Mouse (Mus musculus): ENCODE results near the gene Aip. TPM values are rescaled to one million over a fixed set of nuclear protein-coding genes. Genes with fewer than 3 reads are reported as not detected.
A peak's percentile ranks its signal among the peaks of the same experiment; 100 is the strongest.

Gene Aip
- polyA plus RNA-seq, 1 experiment from 2014 or later, result 37.7 TPM

GRCm38 (mm10) chr19:4119716-4120487, 5.8 kb downstream of the Aip start:
- no peak for DNase-seq
- ATAC-seq (ENCODE audit: low read depth), result no peak
- Histone ChIP-seq H3K4me2 (peak overlapping the region; percentile 73), H3K27ac (no peak overlapping the region), H3K27me3 (no peaks in the 10 kb centered on the region), H3K9ac (no peak overlapping the region), H3K4me1 (replicated peaks) (peaks cover 56% of the 10 kb centered on the region), H3K36me3 (peaks cover 35% of the 10 kb centered on the region), H3K4me3 (replicated peaks) (no peak overlapping the region), H3K9me3 (replicated peaks) (no peaks in the 10 kb centered on the region)
- 59% methylated on average over 6 of the region's 6 CpGs for WGBS (ENCODE audit: insufficient replicate concordance)

- WGBS (ENCODE audit: insufficient replicate concordance), result 82% methylated on average over 2 of the region's 2 CpGs
- no peak for DNase-seq
- Histone ChIP-seq H3K4me2 (no peak overlapping the region), H3K9me3 (replicated peaks) (no peaks in the 10 kb centered on the region), H3K4me3 (replicated peaks) (no peak overlapping the region), H3K27me3 (no peaks in the 10 kb centered on the region), H3K27ac (no peak overlapping the region), H3K4me1 (replicated peaks) (peaks cover 56% of the 10 kb centered on the region), H3K36me3 (peaks cover 46% of the 10 kb centered on the region), H3K9ac (no peak overlapping the region)
- ATAC-seq (ENCODE audit: low read depth), result no peak
These were observed 7.3 kb downstream of the Aip start for GRCm38 (mm10) chr19:4118350-4118749.

- Histone ChIP-seq H3K4me2 (no peak overlapping the region), H3K27ac (no peak overlapping the region), H3K9me3 (replicated peaks) (no peaks in the 10 kb centered on the region), H3K9ac (no peak overlapping the region), H3K27me3 (no peaks in the 10 kb centered on the region), H3K4me3 (replicated peaks) (no peak overlapping the region), H3K4me1 (replicated peaks) (peaks cover 56% of the 10 kb centered on the region), H3K36me3 (peaks cover 51% of the 10 kb centered on the region)
- WGBS (ENCODE audit: insufficient replicate concordance), result 92% methylated on average over 7 of the region's 7 CpGs
- DNase-seq (no peak), ATAC-seq (ENCODE audit: low read depth) (no peak)
These were observed 8.7 kb downstream of the Aip start for GRCm38 (mm10) chr19:4117006-4117405.

- no peak for ATAC-seq (ENCODE audit: low read depth)
- H3K36me3 ChIP-seq, result peaks cover 55% of the 10 kb centered on the region
These were observed 9.8 kb downstream of the Aip start for GRCm38 (mm10) chr19:4115816-4116215.

GRCm38 (mm10) chr19:4115144-4115543, 10.5 kb downstream of the Aip start:
- 0 out of 2 replicates have a peak overlapping the region, but pooled peaks have one; percentile 4 for H3K27ac ChIP-seq
- ATAC-seq (ENCODE audit: low read depth), result no peak
- WGBS (ENCODE audit: insufficient replicate concordance), result 89% methylated on average over 10 of the region's 10 CpGs
- H3K4me3 ChIP-seq (replicated peaks), result no peak overlapping the region
- H3K36me3 ChIP-seq, result peaks cover 55% of the 10 kb centered on the region
- no peak overlapping the region for H3K4me2 ChIP-seq
- no peaks in the 10 kb centered on the region for H3K9me3 ChIP-seq (replicated peaks)
- DNase-seq, result no peak
- no peaks in the 10 kb centered on the region for H3K27me3 ChIP-seq
- no peak overlapping the region for H3K9ac ChIP-seq
- H3K4me1 ChIP-seq (replicated peaks), result peaks cover 41% of the 10 kb centered on the region

More at GRCm38 (mm10) chr19:4115816-4116215, 9.8 kb downstream of the Aip start:
- Histone ChIP-seq H3K4me2 (no peak overlapping the region), H3K9ac (no peak overlapping the region), H3K27ac (no peak overlapping the region), H3K4me3 (replicated peaks) (no peak overlapping the region), H3K9me3 (replicated peaks) (no peaks in the 10 kb centered on the region), H3K27me3 (no peaks in the 10 kb centered on the region), H3K4me1 (replicated peaks) (peaks cover 47% of the 10 kb centered on the region)
- 75% methylated on average over 11 of the region's 11 CpGs for WGBS (ENCODE audit: insufficient replicate concordance)
- no peak for DNase-seq

GRCm38 (mm10) chr19:4114551-4114950, 11.1 kb downstream of the Aip start:
- WGBS (ENCODE audit: insufficient replicate concordance), result 76% methylated on average over 10 of the region's 10 CpGs
- Histone ChIP-seq H3K9ac (peak overlapping the region; percentile 63; the same call in 1 of the 2 replicates), H3K27ac (peak overlapping the region; percentile 74; the same call in 1 of the 2 replicates)

GRCm38 (mm10) chr19:4113806-4114230, 11.8 kb downstream of the Aip start:
- Histone ChIP-seq H3K36me3 (peaks cover 53% of the 10 kb centered on the region), H3K27me3 (no peaks in the 10 kb centered on the region), H3K4me2 (peak overlapping the region; percentile 51), H3K4me1 (replicated peaks) (peaks cover 33% of the 10 kb centered on the region), H3K9ac (peak overlapping the region; percentile 63), H3K27ac (peak overlapping the region; percentile 74), H3K4me3 (replicated peaks) (peak overlapping the region; percentile 22), H3K9me3 (replicated peaks) (no peaks in the 10 kb centered on the region)
- DNase-seq (no peak), ATAC-seq (ENCODE audit: low read depth) (peak; percentile 33)
- 13% methylated on average over 5 of the region's 5 CpGs for WGBS (ENCODE audit: insufficient replicate concordance)

More at GRCm38 (mm10) chr19:4114551-4114950, 11.1 kb downstream of the Aip start:
- H3K27me3 ChIP-seq, result no peaks in the 10 kb centered on the region
- no peaks in the 10 kb centered on the region for H3K9me3 ChIP-seq (replicated peaks)
- H3K4me2 ChIP-seq, result peak overlapping the region; percentile 51
- peaks cover 55% of the 10 kb centered on the region for H3K36me3 ChIP-seq
- peaks cover 36% of the 10 kb centered on the region for H3K4me1 ChIP-seq (replicated peaks)
- ATAC-seq (ENCODE audit: low read depth), result no peak
- no peak for DNase-seq
- H3K4me3 ChIP-seq (replicated peaks), result no peak overlapping the region

GRCm38 (mm10) chr19:4113186-4113805, 12.4 kb downstream of the Aip start:
- H3K9ac ChIP-seq, result peak overlapping the region; percentile 63
- no peak for DNase-seq
- no peaks in the 10 kb centered on the region for H3K9me3 ChIP-seq (replicated peaks)
- no peaks in the 10 kb centered on the region for H3K27me3 ChIP-seq
- WGBS (ENCODE audit: insufficient replicate concordance), result 28% methylated on average over 13 of the region's 13 CpGs
- peak; percentile 81 for ATAC-seq (ENCODE audit: low read depth)
- peak overlapping the region; percentile 51 for H3K4me2 ChIP-seq
- H3K4me3 ChIP-seq (replicated peaks), result peak overlapping the region; percentile 22
- peak overlapping the region; percentile 74 for H3K27ac ChIP-seq
- peaks cover 33% of the 10 kb centered on the region for H3K4me1 ChIP-seq (replicated peaks)
- H3K36me3 ChIP-seq, result peaks cover 51% of the 10 kb centered on the region

- Histone ChIP-seq H3K9me3 (replicated peaks) (no peaks in the 10 kb centered on the region), H3K4me2 (0 out of 2 replicates have a peak overlapping the region, but pooled peaks have one; percentile 51), H3K36me3 (peaks cover 41% of the 10 kb centered on the region), H3K4me3 (replicated peaks) (no peak overlapping the region), H3K9ac (no peak overlapping the region), H3K27me3 (no peaks in the 10 kb centered on the region), H3K27ac (no peak overlapping the region), H3K4me1 (replicated peaks) (peaks cover 33% of the 10 kb centered on the region)
- WGBS (ENCODE audit: insufficient replicate concordance), result 84% methylated on average over 26 of the region's 26 CpGs
- DNase-seq (no peak), ATAC-seq (ENCODE audit: low read depth) (no peak)
These were observed 13.3 kb downstream of the Aip start for GRCm38 (mm10) chr19:4112063-4112960.

- WGBS (ENCODE audit: insufficient replicate concordance), result 72% methylated on average over 9 of the region's 9 CpGs
- H3K4me1 ChIP-seq (replicated peaks), result peaks cover 17% of the 10 kb centered on the region
- H3K9ac ChIP-seq, result no peak overlapping the region
- H3K27ac ChIP-seq, result no peak overlapping the region
- no peaks in the 10 kb centered on the region for H3K9me3 ChIP-seq (replicated peaks)
- DNase-seq, result no peak
- no peak overlapping the region for H3K4me2 ChIP-seq
- peaks cover 11% of the 10 kb centered on the region for H3K27me3 ChIP-seq
- H3K4me3 ChIP-seq (replicated peaks), result no peak overlapping the region
- no peak for ATAC-seq (ENCODE audit: low read depth)
- 0 out of 2 replicates have a peak, but pooled peaks cover 9% of the 10 kb centered on the region for H3K36me3 ChIP-seq
These were observed 17.1 kb downstream of the Aip start for GRCm38 (mm10) chr19:4108535-4108934.

- WGBS (ENCODE audit: insufficient replicate concordance), result 80% methylated on average over 14 of the region's 14 CpGs
- no peak for ATAC-seq (ENCODE audit: low read depth)
These were observed 19.0 kb downstream of the Aip start for GRCm38 (mm10) chr19:4106654-4107053.

More at GRCm38 (mm10) chr19:4106654-4107053, 19.0 kb downstream of the Aip start:
- 0 out of 2 replicates have a peak, but pooled peaks cover under 1% of the 10 kb centered on the region for H3K36me3 ChIP-seq
- H3K27ac ChIP-seq, result no peak overlapping the region
- H3K9ac ChIP-seq, result no peak overlapping the region
- DNase-seq, result no peak
- no peaks in the 10 kb centered on the region for H3K9me3 ChIP-seq (replicated peaks)
- H3K4me2 ChIP-seq, result no peak overlapping the region
- no peak overlapping the region for H3K4me3 ChIP-seq (replicated peaks)
- no peaks in the 10 kb centered on the region for H3K4me1 ChIP-seq (replicated peaks)
- H3K27me3 ChIP-seq, result peaks cover 29% of the 10 kb centered on the region

Measured in liver, embryonic 13.5 days (tissue).